Mouse (Mus musculus) testis, adult 2 months (tissue): Measurements from ENCODE around the gene Lman1l. TPM values are rescaled to one million over a fixed set of nuclear protein-coding genes. Genes with fewer than 3 reads are reported as not detected.

Experiments
- H3K27ac ChIP-seq: fragments of 200-500 bp; 2 replicates; pipeline ENCODE4 v1.5.1; 2012; ENCODE audit warnings: low read depth, low read length; ENCODE audit not compliant: control insufficient read depth, insufficient read depth
- H3K27me3 ChIP-seq: fragments of 200-500 bp; 2 replicates; pipeline ENCODE4 v1.6.1; 2012; ENCODE audit warnings: mild to moderate bottlenecking, low read length, moderate library complexity; ENCODE audit not compliant: control insufficient read depth, insufficient read depth
- H3K36me3 ChIP-seq: fragments of 200-500 bp; 2 replicates; pipeline ENCODE4 v1.6.1; 2012; ENCODE audit warnings: mild to moderate bottlenecking, low read length; ENCODE audit not compliant: control insufficient read depth, insufficient read depth
- H3K4me1 ChIP-seq: fragments of 200-500 bp; 2 replicates; pipeline ENCODE4 v1.6.1; 2012; ENCODE audit warnings: low read length; ENCODE audit not compliant: control insufficient read depth, insufficient read depth
- H3K4me3 ChIP-seq: fragments of 200-500 bp; 2 replicates; pipeline ENCODE4 v1.5.1; 2012; ENCODE audit warnings: low read depth, mild to moderate bottlenecking, low read length, moderate library complexity, mixed read lengths; ENCODE audit not compliant: control insufficient read depth
- CTCF ChIP-seq: fragments of 200-500 bp; IDR thresholded peaks from 2 replicates; pipeline ENCODE4 v1.5.1; 2012; ENCODE audit warnings: low read depth, mild to moderate bottlenecking, inconsistent platforms, low read length, moderate library complexity; ENCODE audit not compliant: control insufficient read depth, insufficient read depth, insufficient replicate concordance
- POLR2A ChIP-seq: fragments of 200-500 bp; IDR thresholded peaks from 2 replicates; pipeline ENCODE4 v1.6.1; 2012; ENCODE audit warnings: low read depth, mild to moderate bottlenecking, inconsistent platforms, low read length, moderate library complexity; ENCODE audit not compliant: control insufficient read depth
- polyA plus RNA-seq: library from polyadenylated mRNA; depleted of rRNA; stranded (reverse); fragments of >200 nt; gene quantifications from 2 replicates; pipeline ENCODE4 v1.2.3, GENCODE M21; 2012

Gene Lman1l
- polyA plus RNA-seq, 1 experiment: 0.06 TPM

DNA sequence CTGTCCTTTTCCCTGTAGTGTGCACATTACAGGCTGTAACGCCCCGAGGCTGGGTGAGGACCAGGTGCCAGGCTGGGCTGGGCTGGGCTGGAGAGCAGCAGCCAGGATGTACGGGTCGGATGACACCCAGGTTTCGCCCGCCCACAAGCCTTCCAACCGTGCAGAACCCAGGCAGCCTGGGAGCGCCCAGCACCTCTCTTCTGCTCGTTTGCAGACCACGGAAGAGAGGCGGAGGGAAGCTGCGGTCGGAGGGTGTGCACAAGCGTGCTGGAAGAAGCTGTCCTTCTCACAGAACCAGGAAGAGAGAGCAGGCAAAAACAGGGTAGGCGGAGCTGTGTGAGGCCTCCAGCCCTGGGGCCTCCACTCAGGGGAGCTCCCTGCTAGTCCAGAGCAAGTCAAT lies 19.8 kb upstream of the Lman1l start:
- TF ChIP-seq POLR2A: no peak
- TF ChIP-seq CTCF: no peak
- 0 out of 2 replicates have a peak overlapping the region, but pooled peaks have one; percentile 37 for H3K27ac ChIP-seq
- H3K27me3 ChIP-seq: no peaks in the 10 kb centered on the region
- H3K36me3 ChIP-seq: no peaks in the 10 kb centered on the region
- H3K4me3 ChIP-seq: no peak overlapping the region
- peaks cover 14% of the 10 kb centered on the region for H3K4me1 ChIP-seq

DNA sequence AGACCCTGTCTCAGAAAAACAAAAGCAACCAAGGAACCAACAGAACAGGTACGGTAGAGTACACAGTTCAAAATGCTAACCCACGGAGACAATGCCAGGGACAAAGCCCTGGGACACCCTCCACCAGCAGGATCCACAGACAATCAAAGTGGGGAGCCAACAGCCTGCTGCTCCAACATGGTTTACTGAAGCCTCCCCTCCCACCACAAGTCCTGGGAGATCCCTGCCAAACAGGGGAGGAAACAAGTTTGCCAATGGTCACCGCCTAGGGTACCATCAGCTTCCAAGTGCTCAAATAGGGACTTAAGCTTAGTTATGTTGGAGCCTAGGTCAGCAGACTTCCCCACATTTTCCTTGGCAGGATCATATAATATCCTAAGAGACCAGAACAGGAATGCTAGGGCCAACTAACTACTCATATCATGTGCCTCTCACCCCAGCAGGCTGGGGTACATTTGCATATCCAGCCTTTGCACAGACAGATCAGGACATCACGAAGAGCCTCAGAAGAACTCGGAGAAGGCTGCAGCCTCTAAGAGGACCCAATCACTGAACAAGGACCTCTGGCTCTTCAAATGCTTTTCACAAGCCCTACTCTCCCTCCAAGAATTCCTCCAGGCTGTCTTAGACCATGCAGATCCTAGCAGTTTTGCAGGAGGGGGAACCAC lies 19.2 kb upstream of the Lman1l start:
- Histone ChIP-seq H3K27me3 (no peaks in the 10 kb centered on the region), H3K4me3 (no peak overlapping the region), H3K4me1 (peaks cover 13% of the 10 kb centered on the region), H3K36me3 (no peaks in the 10 kb centered on the region), H3K27ac (no peak overlapping the region)
- TF ChIP-seq POLR2A (no peak), CTCF (no peak)

DNA sequence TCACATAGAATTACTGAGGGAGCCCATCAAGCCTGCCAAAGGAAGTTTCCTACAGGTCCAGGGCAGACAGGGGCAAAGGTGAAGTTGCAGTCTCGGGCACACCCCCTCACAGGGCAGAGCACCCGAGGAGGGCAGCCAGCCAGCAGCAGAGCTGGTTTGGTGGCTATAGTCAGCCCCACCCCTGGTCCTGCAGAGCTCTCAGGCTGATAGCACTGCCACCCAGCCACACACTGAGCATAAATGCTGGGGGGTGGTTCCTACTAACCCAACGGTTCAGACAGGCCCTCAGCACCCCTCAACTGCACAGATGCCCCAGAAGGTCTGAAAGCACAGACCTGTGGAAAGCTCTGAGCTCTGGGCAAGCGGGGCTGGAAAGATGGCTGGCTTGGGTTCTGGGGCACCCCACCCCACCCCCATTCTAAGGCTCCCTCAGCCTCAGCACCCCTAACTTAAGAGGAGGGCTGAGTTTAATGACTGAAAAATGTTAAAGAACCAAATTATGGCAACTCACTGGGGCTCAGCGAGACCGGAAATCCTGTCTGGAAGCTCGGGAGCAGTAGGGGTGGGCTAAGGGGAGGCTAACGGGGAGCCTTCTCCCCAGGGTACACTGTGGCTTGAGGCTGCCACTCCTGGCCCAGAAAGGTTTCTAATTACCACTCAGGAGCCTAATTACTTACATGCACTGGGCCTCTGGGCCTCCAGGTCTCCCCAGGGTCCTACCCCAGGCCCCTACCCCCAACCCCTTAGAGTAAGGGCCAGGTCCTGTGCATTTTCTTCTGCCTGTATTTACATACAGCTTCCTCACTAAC lies 18.3 kb upstream of the Lman1l start:
- Histone ChIP-seq H3K4me3 (no peak overlapping the region), H3K4me1 (peaks cover 6% of the 10 kb centered on the region), H3K36me3 (no peaks in the 10 kb centered on the region), H3K27ac (no peak overlapping the region), H3K27me3 (no peaks in the 10 kb centered on the region)
- TF ChIP-seq CTCF: no peak
- TF ChIP-seq POLR2A: no peak

DNA sequence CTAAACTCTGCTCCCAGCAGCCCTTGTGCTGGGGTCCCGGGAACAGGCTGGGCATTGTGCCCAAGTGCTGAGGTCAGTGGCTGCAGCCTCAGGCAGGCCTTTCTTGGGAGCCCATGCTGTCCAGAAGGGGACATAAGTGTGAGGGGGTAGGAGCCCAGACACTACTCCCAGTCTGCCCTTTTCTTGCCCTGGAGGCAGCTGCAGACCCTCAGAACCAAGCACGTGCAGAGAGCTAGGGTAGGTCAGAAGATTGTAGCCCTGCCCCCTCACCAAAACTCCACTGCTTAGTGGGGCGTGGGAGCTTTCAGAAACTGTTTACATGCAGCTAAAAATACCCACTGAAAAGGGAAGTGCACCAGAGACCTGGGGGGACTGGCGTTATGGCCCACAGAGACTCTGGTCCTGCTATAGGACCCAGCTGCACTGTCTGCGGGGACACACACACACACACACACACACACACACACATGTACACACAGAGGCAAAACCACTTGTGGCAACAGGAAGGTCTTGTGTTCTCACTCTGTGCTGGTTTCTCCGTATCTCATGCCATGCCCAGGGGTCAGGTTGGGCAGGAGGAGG lies 17.3 kb upstream of the Lman1l start:
- Histone ChIP-seq H3K4me1 (peaks cover 4% of the 10 kb centered on the region), H3K4me3 (no peak overlapping the region), H3K27me3 (no peaks in the 10 kb centered on the region), H3K27ac (0 out of 2 replicates have a peak overlapping the region, but pooled peaks have one; percentile 30), H3K36me3 (no peaks in the 10 kb centered on the region)
- no peak for TF ChIP-seq CTCF
- no peak for TF ChIP-seq POLR2A

DNA sequence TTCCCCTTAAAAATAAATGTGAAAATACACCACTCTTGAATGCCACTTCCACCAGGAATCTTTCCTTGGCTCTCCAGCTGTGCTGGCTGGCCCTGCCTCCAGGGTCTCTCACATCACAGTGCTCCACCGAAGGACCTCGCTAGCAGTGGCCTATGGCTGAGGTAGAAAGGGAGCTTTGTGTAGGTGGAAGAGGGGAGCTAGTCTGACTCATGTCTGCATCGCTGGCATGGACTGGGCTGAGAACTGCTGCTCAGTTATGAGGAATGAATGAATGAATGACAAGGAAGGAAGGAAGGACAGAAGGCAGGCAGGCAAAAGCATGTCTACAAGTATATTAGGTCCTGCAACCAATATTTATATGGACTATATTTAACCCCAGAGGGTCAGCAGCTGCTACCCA lies 16.7 kb upstream of the Lman1l start:
- Histone ChIP-seq H3K4me3 (no peak overlapping the region), H3K27me3 (no peaks in the 10 kb centered on the region), H3K4me1 (peaks cover 4% of the 10 kb centered on the region), H3K36me3 (no peaks in the 10 kb centered on the region), H3K27ac (no peak overlapping the region)
- TF ChIP-seq POLR2A (no peak), CTCF (no peak)

DNA sequence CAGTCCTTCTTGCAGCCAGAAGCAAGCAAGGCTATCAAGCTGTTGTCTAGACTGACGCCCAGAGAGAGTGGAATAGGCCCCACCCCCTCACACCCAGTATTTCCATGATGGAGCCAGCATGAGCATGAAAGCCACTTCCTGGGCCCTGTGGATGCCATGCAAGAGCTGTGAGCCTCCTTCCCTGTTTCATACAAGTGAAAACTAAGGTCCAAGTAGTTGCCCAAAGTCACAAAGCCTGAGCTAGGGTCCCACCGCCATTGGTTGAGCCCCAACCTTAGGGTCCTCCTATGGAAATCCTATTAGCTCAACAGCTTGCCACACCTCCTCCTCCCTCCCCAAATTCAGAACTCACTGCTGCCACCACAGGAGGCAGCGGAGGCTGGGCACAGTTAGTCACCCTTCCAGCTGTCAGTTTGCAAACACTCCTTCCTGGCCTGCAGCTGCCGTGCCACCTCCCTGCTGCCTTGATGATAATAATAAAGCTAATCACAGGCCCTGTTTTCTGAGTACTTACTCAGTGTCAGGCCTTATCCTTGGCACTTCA lies 13.0 kb upstream of the Lman1l start:
- TF ChIP-seq CTCF (no peak), POLR2A (no peak)
- Histone ChIP-seq H3K27ac (no peak overlapping the region), H3K27me3 (no peaks in the 10 kb centered on the region)

DNA sequence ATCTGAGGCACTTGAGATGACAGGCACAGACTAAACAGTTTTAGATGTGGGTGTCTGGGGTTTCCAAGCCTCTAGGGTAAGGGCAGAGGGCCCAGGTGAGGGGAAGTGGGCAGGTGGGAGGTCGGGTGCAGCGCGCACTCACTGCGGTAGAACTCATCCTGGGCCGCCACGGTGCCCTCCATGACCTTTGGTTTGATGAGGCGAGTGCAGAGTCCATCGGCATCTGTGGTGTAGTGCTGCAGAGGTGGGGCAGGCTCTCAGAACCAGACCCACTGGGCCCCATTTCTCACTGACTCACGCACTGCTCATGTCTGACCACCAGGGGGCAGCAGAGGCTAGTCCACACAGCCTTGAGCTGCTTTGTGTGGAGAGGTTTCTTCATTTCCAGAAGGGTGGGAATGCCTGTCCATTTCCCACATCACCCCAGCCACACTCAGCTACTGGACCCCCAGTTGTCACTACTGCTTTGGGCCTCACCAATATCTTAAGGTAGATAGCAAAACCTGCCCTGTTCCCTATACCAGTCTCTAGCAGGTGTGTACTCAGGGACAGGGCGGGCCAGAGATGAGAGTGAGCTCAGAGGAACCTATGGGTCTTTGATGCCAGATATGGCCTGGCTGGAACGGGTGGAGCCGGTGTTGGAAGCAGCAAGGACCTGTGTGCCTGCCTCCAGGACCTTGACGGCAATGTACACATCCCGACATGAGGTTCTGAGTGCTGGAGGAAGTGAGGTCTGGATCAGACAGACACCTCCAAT lies 8.7 kb upstream of the Lman1l start:
- Histone ChIP-seq H3K4me1 (no peaks in the 10 kb centered on the region; the same call in 1 of the 2 replicates), H3K36me3 (no peaks in the 10 kb centered on the region), H3K4me3 (no peak overlapping the region), H3K27ac (no peak overlapping the region), H3K27me3 (no peaks in the 10 kb centered on the region)
- no peak for TF ChIP-seq POLR2A
- peak; percentile 99 for TF ChIP-seq CTCF

More for the DNA sequence above, 13.0 kb upstream of the Lman1l start:
- no peak overlapping the region for H3K4me3 ChIP-seq
- peaks cover under 1% of the 10 kb centered on the region for H3K4me1 ChIP-seq
- H3K36me3 ChIP-seq: no peaks in the 10 kb centered on the region
